Mouse (Mus musculus) embryonic facial prominence, embryonic 12.5 days (tissue): Measurements from ENCODE around the gene Enox1. TPM values are rescaled to one million over a fixed set of nuclear protein-coding genes. Genes with fewer than 3 reads are reported as not detected.

ENCODE experiments used
- ATAC-seq: fragments of 200-750 bp; cut with Nextera tagmentation; 2 replicates; pipeline ENCODE4 v1.8.0; 2017; ENCODE audit not compliant: insufficient number of reproducible peaks, insufficient read depth, low FRiP score, low TSS enrichment
- H3K27ac ChIP-seq: fragments of 300-500 bp; sonication (generic); 2 replicates; pipeline ENCODE4 v1.5.1; 2016; ENCODE audit warnings: mild to moderate bottlenecking
- H3K27me3 ChIP-seq: fragments of 300-500 bp; sonication (generic); 2 replicates; pipeline ENCODE4 v1.6.1; 2016; ENCODE audit warnings: mild to moderate bottlenecking, moderate library complexity
- H3K36me3 ChIP-seq: fragments of 300-500 bp; sonication (generic); 2 replicates; pipeline ENCODE4 v1.6.1; 2016; ENCODE audit warnings: mild to moderate bottlenecking
- H3K4me1 ChIP-seq: fragments of 300-500 bp; sonication (generic); 2 replicates; pipeline ENCODE4 v1.6.1; 2016
- H3K4me2 ChIP-seq: fragments of 300-500 bp; sonication (generic); replicated peaks from 2 replicates; pipeline ENCODE4 v1.6.1; 2016; ENCODE audit warnings: mild to moderate bottlenecking, moderate library complexity
- H3K4me3 ChIP-seq: fragments of 300-500 bp; sonication (generic); 2 replicates; pipeline ENCODE4 v1.5.1; 2016; ENCODE audit warnings: mild to moderate bottlenecking
- H3K9ac ChIP-seq: fragments of 300-500 bp; sonication (generic); 2 replicates; pipeline ENCODE4 v1.6.1; 2016; ENCODE audit warnings: mild to moderate bottlenecking, moderate library complexity
- H3K9me3 ChIP-seq: fragments of 300-500 bp; sonication (generic); 2 replicates; pipeline ENCODE4 v1.6.1; 2016; ENCODE audit warnings: mild to moderate bottlenecking, moderate library complexity
- WGBS: fragments of 180-500 bp; shearing (Covaris S2); methylation state at CpG from one replicate; pipeline ENCODE4 v1.1.7; 2016; 5-methylcytosine and 5-hydroxymethylcytosine counted together
- polyA plus RNA-seq: library from polyadenylated mRNA; unstranded; fragments of >200 nt; fragmentation: Nextera tagmentation; extraction: Ambion mirVana; gene quantifications from 2 replicates; pipeline ENCODE4 v1.2.1, GENCODE M21; 2016

The Enox1 gene
- polyA plus RNA-seq, 1 experiment from 2014 or later: 20.0 TPM

DNA sequence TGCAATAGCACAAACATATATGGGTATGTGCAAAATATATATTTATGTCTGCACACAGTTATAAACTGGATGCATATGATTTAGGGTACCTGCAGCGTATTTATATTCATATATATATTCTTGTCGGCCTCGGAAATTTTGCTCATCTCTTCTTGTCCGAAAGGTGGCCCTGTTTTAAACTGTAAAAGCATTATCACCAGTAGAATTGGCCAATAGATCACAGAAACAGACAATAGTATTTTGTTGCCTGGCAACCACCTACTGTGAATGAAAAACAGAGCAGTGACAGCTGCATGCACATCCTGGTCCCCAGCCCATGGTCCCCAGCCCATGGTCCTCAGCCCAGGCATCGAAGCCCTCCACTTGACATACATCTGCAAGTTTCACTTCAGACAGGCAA, 2.8 kb downstream of the Enox1 start:
- Histone ChIP-seq H3K4me1 (peaks cover 12% of the 10 kb centered on the region; the same call in 1 of the 2 replicates), H3K4me2 (no peak overlapping the region), H3K9ac (no peak overlapping the region), H3K27me3 (no peaks in the 10 kb centered on the region), H3K4me3 (no peak overlapping the region), H3K36me3 (no peaks in the 10 kb centered on the region), H3K27ac (no peak overlapping the region), H3K9me3 (no peaks in the 10 kb centered on the region)
- no peak for ATAC-seq
- WGBS: 89% methylated on average over 5 of the region's 5 CpGs

DNA sequence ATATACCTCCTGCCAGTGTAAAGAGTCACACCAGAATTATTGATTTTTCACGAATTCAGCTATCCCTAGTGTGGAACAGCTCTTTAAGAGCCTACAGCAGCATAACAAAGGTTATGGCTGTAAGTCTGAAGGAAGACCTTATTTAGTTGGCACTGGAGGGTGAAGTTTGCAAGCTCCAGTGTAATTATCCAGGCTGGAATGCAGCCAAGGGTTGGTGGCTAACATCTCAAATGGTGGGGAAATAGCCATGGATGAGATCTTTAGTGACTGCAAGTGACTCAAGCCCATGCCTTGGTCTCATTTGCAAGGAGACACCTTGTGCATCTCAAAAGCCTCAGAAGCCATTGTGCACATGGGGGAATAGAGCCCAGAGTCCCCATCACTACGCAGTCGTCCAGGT, 5.9 kb downstream of the Enox1 start:
- no peak overlapping the region for H3K9ac ChIP-seq
- no peak for ATAC-seq
- 90% methylated on average over 3 of the region's 3 CpGs for WGBS
- H3K27me3 ChIP-seq: no peaks in the 10 kb centered on the region
- H3K9me3 ChIP-seq: no peaks in the 10 kb centered on the region
- no peak overlapping the region for H3K4me3 ChIP-seq
- H3K27ac ChIP-seq: no peak overlapping the region
- H3K4me2 ChIP-seq: no peak overlapping the region
- peaks cover 9% of the 10 kb centered on the region; the same call in 1 of the 2 replicates for H3K4me1 ChIP-seq
- H3K36me3 ChIP-seq: no peaks in the 10 kb centered on the region

DNA sequence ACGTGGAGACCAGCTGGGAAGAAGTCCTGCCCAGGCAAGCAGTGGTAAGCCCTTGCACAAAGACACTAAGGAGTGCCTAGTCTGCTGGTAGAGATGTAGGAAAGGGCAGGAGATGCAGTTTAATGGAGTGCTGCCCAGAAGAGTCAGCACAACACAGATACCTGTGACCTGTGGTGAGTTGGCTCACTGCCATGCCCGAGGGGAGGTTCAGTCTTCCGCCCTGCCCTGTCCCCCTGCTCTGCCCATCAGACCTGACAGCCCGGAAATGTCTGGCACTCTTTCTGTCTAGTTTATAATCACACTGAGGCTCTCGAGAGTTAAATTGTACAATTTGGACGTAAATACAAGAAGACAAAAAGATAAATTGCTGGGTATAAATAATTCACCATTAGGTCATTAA, 7.8 kb downstream of the Enox1 start:
- Histone ChIP-seq H3K36me3 (no peaks in the 10 kb centered on the region), H3K27ac (no peak overlapping the region), H3K9me3 (no peaks in the 10 kb centered on the region), H3K27me3 (no peaks in the 10 kb centered on the region), H3K4me1 (0 out of 2 replicates have a peak, but pooled peaks cover 3% of the 10 kb centered on the region), H3K4me3 (no peak overlapping the region), H3K4me2 (no peak overlapping the region), H3K9ac (no peak overlapping the region)
- WGBS: 77% methylated on average over 6 of the region's 6 CpGs
- ATAC-seq: no peak

DNA sequence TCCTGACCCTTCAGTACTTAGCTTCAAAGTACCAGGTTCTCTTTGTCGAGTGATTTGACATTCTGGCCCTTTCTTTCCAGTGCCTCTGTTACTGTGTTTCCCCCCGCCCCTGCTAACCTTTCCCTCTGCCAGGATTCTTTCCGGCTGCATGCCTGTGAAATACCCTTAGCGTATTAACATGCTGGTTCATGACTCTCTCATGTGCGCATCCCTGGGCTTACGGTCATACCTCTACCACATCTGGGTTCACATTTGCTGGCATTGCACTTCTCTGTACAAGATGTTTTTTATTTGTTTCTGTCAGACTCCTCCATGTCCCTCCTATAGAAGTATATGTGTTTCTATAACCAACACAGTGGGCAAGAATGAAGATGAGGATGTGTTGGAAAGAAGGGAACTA, 11.6 kb downstream of the Enox1 start:
- no peaks in the 10 kb centered on the region for H3K9me3 ChIP-seq
- no peak overlapping the region for H3K4me2 ChIP-seq
- H3K27me3 ChIP-seq: no peaks in the 10 kb centered on the region
- H3K9ac ChIP-seq: no peak overlapping the region
- H3K27ac ChIP-seq: no peak overlapping the region
- no peaks in the 10 kb centered on the region for H3K36me3 ChIP-seq
- 86% methylated on average over 6 of the region's 6 CpGs for WGBS
- no peaks in the 10 kb centered on the region for H3K4me1 ChIP-seq
- ATAC-seq: no peak
- H3K4me3 ChIP-seq: no peak overlapping the region

DNA sequence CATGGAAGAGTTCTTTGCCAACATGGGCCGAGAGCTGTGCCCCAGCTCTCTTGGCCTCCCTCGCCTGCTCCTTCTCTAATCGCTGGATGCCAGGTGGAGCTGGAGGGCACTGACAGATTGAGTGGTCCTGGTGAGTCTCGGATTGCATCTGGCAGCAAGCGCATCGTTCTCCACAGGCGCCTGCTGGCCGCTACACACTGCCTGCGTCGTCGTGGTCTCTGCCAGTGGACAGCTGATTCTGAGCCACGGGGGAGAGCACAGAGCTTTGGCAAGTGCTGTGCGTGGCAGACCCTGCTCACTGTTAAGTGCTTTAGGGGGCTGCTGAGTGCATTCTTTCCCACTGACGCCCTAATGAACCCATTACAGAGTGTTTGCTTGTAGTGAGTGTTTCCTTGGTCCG, 17.9 kb downstream of the Enox1 start:
- Histone ChIP-seq H3K4me3 (no peak overlapping the region), H3K27me3 (no peaks in the 10 kb centered on the region), H3K9me3 (no peaks in the 10 kb centered on the region), H3K9ac (no peak overlapping the region), H3K36me3 (no peaks in the 10 kb centered on the region), H3K27ac (no peak overlapping the region), H3K4me2 (no peak overlapping the region), H3K4me1 (no peaks in the 10 kb centered on the region)
- WGBS: 70% methylated on average over 15 of the region's 15 CpGs
- ATAC-seq: 0 out of 2 replicates have a peak, but pooled peaks have one; percentile 52

DNA sequence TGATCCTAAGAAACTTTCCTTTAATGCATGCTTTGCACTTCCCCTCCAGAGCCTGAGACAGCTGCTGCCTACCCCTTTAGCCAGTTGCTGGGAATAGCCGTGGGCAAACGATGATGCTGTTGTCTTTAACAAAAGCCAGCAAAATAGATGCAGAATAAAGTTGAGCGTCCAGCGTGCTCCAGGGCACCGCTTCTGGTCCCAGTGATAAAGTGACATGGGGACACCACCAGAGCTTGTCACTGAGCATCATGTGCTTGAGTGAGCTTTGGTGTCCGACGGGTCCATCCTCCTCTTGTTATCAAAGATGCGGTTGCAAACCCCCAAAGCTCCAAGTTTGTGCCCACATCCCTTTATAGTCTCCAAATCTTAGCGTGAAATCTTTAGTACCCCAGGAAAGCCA, 18.4 kb downstream of the Enox1 start:
- WGBS: 91% methylated on average over 9 of the region's 9 CpGs
- Histone ChIP-seq H3K4me2 (no peak overlapping the region), H3K27me3 (no peaks in the 10 kb centered on the region), H3K36me3 (no peaks in the 10 kb centered on the region), H3K4me1 (no peaks in the 10 kb centered on the region), H3K9me3 (no peaks in the 10 kb centered on the region), H3K27ac (no peak overlapping the region), H3K9ac (no peak overlapping the region), H3K4me3 (no peak overlapping the region)
- ATAC-seq: no peak

DNA sequence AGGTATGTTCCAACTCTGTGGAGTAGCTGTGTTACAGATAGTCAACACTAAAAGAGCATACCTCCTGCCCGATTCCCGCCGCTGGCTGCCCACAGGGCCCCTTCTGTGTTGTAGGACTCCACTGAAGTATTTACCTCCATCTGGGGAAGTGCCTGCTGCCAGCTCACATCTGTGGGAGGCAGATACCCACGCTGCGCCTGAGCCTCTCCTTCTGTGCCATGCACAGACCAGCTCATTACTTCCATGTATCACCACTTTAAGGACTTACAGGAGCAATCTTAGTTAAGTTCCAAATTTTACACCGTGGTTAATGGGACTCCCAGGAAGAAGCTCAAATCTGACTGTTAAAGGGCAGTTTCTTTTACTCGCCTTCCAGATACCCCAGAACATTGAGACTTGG, 23.7 kb downstream of the Enox1 start:
- H3K27me3 ChIP-seq: no peaks in the 10 kb centered on the region
- H3K9ac ChIP-seq: no peak overlapping the region
- WGBS: 90% methylated on average over 7 of the region's 7 CpGs
- H3K4me1 ChIP-seq: no peaks in the 10 kb centered on the region; the same call in 1 of the 2 replicates
- no peak overlapping the region for H3K4me2 ChIP-seq
- no peak overlapping the region for H3K4me3 ChIP-seq
- H3K9me3 ChIP-seq: no peaks in the 10 kb centered on the region
- ATAC-seq: no peak
- no peak overlapping the region for H3K27ac ChIP-seq
- no peaks in the 10 kb centered on the region for H3K36me3 ChIP-seq

DNA sequence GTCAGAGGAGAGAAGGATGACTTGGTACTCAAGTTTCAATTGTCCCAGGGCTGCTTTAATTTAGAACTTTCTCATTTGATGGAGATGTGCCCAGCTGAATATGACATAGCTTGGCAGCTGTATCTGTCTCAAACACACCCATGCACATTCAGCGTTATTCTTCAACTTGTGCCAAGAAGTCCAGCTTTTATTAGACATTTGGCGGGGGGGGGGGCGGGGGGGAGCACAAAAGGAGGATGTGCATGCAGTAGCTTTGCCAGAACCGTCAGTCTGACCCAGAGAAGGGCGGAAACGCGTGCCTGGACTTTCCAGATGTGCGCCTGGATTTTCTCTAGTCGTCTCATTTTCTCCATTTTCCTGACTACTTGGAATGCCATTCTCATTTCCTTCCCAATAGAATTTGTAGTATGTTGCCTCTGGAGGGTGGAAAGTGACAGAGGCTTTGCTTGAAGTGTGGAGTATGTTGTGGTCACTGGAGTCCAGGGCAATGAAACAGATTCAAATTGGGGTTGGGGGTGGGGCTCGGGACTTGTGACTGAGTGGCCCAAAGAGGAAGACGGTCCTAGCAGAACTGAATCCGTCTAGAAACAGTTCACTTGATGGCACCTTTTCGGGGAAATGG, 24.3 kb downstream of the Enox1 start:
- H3K36me3 ChIP-seq: no peaks in the 10 kb centered on the region
- H3K4me1 ChIP-seq: no peaks in the 10 kb centered on the region; the same call in 1 of the 2 replicates
- no peak overlapping the region for H3K9ac ChIP-seq
- H3K4me3 ChIP-seq: no peak overlapping the region
- 0 out of 2 replicates have a peak overlapping the region, but pooled peaks have one; percentile 17 for H3K27ac ChIP-seq
- no peaks in the 10 kb centered on the region for H3K9me3 ChIP-seq
- no peak for ATAC-seq
- H3K27me3 ChIP-seq: no peaks in the 10 kb centered on the region
- WGBS: 60% methylated on average over 13 of the region's 13 CpGs
- H3K4me2 ChIP-seq: no peak overlapping the region

DNA sequence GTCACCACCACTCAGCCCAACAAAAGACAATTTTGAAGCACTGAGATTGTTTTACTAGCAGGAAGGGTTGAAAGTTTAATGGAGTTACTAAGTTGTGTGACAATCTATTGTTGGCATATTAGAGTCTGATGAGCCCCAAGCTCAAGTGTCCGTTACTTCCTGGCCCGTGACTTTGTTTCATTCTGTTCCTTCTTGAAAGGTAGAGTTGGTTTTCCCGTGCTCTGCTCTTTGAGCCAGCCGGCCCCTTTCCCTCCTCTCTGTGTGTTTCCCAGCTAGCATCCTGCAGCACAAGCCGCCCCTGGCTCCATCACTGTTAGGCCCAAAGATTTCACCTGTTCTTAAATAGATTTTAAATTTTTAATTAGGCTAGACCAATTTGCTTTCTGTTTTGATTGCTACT, 26.9 kb downstream of the Enox1 start:
- H3K9me3 ChIP-seq: no peaks in the 10 kb centered on the region
- no peaks in the 10 kb centered on the region for H3K27me3 ChIP-seq
- no peak overlapping the region for H3K27ac ChIP-seq
- 86% methylated on average over 5 of the region's 5 CpGs for WGBS
- no peaks in the 10 kb centered on the region; the same call in 1 of the 2 replicates for H3K4me1 ChIP-seq
- no peaks in the 10 kb centered on the region for H3K36me3 ChIP-seq
- no peak for ATAC-seq
- no peak overlapping the region for H3K9ac ChIP-seq
- H3K4me3 ChIP-seq: no peak overlapping the region
- H3K4me2 ChIP-seq: no peak overlapping the region

DNA sequence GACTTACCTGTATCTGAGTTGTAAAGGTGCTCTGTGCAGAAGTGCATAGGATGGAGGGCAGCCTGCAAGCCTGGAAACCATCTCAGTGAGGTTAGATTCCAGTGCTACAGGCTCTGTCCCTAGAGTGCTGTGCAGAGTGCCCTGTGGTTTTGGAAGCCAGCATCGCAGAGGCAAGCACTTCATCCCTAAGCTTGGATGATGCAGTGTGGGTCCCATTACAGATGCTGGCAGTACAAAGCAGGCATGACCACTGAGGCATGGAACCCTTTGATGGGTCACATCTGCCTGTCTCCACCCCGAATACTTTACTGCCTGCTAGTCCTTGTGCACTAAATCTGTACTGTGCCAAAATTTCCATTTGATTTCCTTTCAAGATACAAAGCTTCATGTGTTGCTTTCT, 33.6 kb downstream of the Enox1 start:
- no peak overlapping the region for H3K9ac ChIP-seq
- no peak for ATAC-seq

DNA sequence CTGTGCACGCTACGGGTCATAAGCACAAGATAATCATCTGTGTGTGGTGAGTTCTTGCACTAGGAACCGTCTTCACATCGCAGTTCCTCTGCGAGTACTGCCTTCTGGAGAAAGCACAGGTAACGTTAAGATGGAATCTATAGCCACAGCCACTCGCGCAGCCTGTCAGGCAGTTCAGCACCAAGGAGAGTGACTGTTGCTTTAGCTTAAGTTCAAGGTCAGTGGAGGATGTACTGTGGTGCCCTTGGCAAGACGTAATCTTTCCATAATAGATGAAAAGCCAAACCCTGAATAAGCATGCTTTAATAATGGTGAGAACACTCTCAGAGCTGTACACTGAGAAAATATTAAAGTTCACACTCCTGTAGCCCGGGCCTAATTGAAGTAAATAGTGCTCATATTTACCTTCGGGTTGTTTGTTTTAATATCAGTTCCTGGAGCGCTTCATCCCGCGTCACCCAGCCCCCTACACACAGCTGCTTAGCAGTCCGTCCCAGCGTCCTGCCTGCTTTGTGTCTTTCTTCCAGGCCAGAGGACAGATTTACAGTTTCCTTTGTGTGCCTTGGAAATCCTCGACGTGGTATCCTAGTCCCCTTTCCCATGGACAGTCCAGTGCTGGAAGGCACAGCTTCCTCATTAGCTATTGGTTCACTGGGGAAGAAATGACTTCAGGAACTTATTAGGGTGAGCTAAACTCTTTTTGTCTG, 38.9 kb downstream of the Enox1 start:
- H3K27ac ChIP-seq: no peak overlapping the region
- ATAC-seq: no peak
- WGBS: 52% methylated on average over 18 of the region's 18 CpGs

More for the DNA sequence above, 33.6 kb downstream of the Enox1 start:
- H3K4me2 ChIP-seq: no peak overlapping the region
- H3K27ac ChIP-seq: no peak overlapping the region
- no peaks in the 10 kb centered on the region for H3K27me3 ChIP-seq
- H3K4me3 ChIP-seq: no peak overlapping the region
- 63% methylated on average over 2 of the region's 2 CpGs for WGBS
- H3K4me1 ChIP-seq: no peaks in the 10 kb centered on the region
- H3K9me3 ChIP-seq: no peaks in the 10 kb centered on the region
- no peaks in the 10 kb centered on the region for H3K36me3 ChIP-seq

DNA sequence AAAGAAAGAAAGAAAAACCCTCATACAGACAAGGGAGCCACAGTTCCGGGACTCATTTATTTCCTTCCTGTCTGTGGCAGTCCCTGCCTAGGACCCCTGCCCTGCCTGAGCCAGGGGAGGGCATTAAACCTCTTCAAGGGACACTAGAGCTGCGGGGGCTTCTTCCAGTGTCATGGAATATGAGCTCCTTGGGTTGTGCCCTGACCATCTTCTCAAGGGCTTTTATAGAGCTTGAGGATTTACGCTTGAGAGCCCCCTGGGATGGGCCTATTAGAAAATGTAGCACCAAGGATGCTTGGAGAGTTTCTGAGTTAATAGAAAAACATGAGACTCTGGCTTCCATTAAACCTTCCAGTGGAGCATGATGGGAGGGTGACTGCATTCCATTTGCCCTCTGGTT, 39.7 kb downstream of the Enox1 start:
- H3K4me2 ChIP-seq: no peak overlapping the region
- no peaks in the 10 kb centered on the region for H3K9me3 ChIP-seq
- WGBS: 66% methylated on average over 3 of the region's 3 CpGs
- H3K4me1 ChIP-seq: 0 out of 2 replicates have a peak, but pooled peaks cover 6% of the 10 kb centered on the region
- ATAC-seq: no peak
- no peaks in the 10 kb centered on the region for H3K36me3 ChIP-seq
- H3K27me3 ChIP-seq: no peaks in the 10 kb centered on the region
- no peak overlapping the region for H3K4me3 ChIP-seq
- H3K9ac ChIP-seq: no peak overlapping the region
- H3K27ac ChIP-seq: no peak overlapping the region

More for the DNA sequence above, 38.9 kb downstream of the Enox1 start:
- H3K36me3 ChIP-seq: no peaks in the 10 kb centered on the region
- H3K9ac ChIP-seq: no peak overlapping the region
- 0 out of 2 replicates have a peak, but pooled peaks cover 6% of the 10 kb centered on the region for H3K4me1 ChIP-seq
- no peak overlapping the region for H3K4me2 ChIP-seq
- no peak overlapping the region for H3K4me3 ChIP-seq
- H3K9me3 ChIP-seq: no peaks in the 10 kb centered on the region
- H3K27me3 ChIP-seq: no peaks in the 10 kb centered on the region
